Comparison of ENCODE assay signal across 10 mouse cellular contexts in the genomic region with DNA sequence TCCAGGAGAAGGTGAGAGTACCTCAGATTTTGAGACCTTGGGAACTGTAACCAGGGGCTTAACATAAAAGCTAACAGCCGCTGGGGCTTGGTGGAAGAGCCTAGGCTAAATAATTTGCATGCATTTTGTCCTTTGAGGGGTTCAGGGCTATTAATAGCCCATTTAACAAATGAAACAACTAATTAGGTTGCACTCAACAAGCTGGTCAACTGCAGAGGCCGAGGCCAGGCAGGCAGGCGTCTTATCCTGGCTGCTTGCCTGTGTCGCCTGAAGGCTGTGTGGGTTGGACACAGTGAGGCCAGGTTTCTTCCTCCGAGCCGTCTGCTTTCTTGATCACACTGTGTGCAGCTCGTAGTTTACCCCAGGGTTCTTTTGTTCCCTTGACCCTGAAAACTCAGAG. TPM values are rescaled to one million over a fixed set of nuclear protein-coding genes. Genes with fewer than 3 reads are reported as not detected.
A peak's percentile ranks its signal among the peaks of the same experiment; 100 is the strongest.
DNase-seq lines count a peak whose midpoint lies in the region; ATAC-seq and TF ChIP-seq lines count a peak whose summit lies in the region.
"Had no signal": no experiment of that assay in that cellular context is flagged by ENCODE, and none has a peak within 500 bp of the region (broad histone marks: within the 10 kb centered on the region; RNA-seq: fewer than 3 reads in every experiment).

No protein-coding gene starts in this region.

- TF ChIP-seq POLR2A in heart, adult 2 months (IDR thresholded peaks at IDR 0.05; ENCODE audit: insufficient read depth, low read depth, low read length): no peak
- TF ChIP-seq POLR2A in cortical plate, adult 2 months (IDR thresholded peaks at IDR 0.05; ENCODE audit: extremely low read depth, insufficient read depth, low read length): no peak

- no peak for TF ChIP-seq CTCF in heart, adult 2 months (IDR thresholded peaks at IDR 0.05)
- no peak for TF ChIP-seq CTCF in cortical plate, adult 2 months (IDR thresholded peaks at IDR 0.05; ENCODE audit: extremely low read depth, insufficient read depth, low read length)

- no peak for TF ChIP-seq EP300 in heart, adult 2 months (IDR thresholded peaks at IDR 0.05; ENCODE audit: insufficient read depth, low read depth, low read length)

- peaks cover 40% of the 10 kb centered on the region for H3K4me1 ChIP-seq in heart, adult 2 months (ENCODE audit: control insufficient read depth, insufficient read depth, low read length)
- H3K4me1 ChIP-seq in cortical plate, adult 2 months (ENCODE audit: control insufficient read depth, insufficient read depth, low read length): peaks cover 31% of the 10 kb centered on the region

- intact Hi-C loops in heart, adult 2 months (cut with DNase I): no loop called here

- peak; percentile 49 to 53 for DNase-seq in heart, adult 2 months
- DNase-seq in heart, adult 8-10 months (ENCODE audit: low spot score): no peak
- peak; percentile 23 for DNase-seq in 3T3-L1 (ENCODE audit: low read depth, low spot score)
- DNase-seq in heart, postnatal 4 days: peak; percentile 44
- peak; percentile 38 to 74 for DNase-seq in lung, postnatal 4 days
- DNase-seq in spleen, postnatal 4 days (ENCODE audit: low spot score in 2 of 2): no peak

- H3K27ac ChIP-seq in heart, adult 2 months: peak overlapping the region; percentile 90
- H3K27ac ChIP-seq in cortical plate, adult 2 months (ENCODE audit: insufficient read depth, low read length): peak overlapping the region; percentile 93

- peak overlapping the region; percentile 30 for H3K4me3 ChIP-seq in heart, adult 2 months
- peak overlapping the region; percentile 91 for H3K4me3 ChIP-seq in cortical plate, adult 2 months (ENCODE audit: insufficient read depth, low read length)
- H3K4me3 ChIP-seq: erythroblast, embryonic 14.5 days had no signal

- no peaks in the 10 kb centered on the region for H3K79me2 ChIP-seq in heart, adult 2 months (replicated peaks; ENCODE audit: control insufficient read depth, insufficient read depth, low read length)

- ATAC-seq in frontal cortex, adult (ENCODE audit: low TSS enrichment): no peak

- no peaks in the 10 kb centered on the region for H3K27me3 ChIP-seq in heart, adult 2 months (ENCODE audit: control insufficient read depth, insufficient read depth, low read length)

- no peak overlapping the region for H3K9ac ChIP-seq in heart, adult 2 months (ENCODE audit: low read depth, low read length)

- WGBS in heart, adult 2 months: 20% methylated on average over 7 of the region's 7 CpGs

- H3K36me3 ChIP-seq in heart, adult 2 months (ENCODE audit: control insufficient read depth, insufficient read depth, low read length): no peaks in the 10 kb centered on the region

RNA-seq across cellular contexts. Expression of a gene that starts 22.7 kb away (rescaled TPM):
- 10 to 100 TPM in 1 of 2 experiments, 1 to 10 TPM in 1; 9.7 to 12.2 TPM for total RNA-seq in heart, adult 2 months (2021)
- polyA plus RNA-seq in heart, adult 2 months (2012; rRNA removed): 19.5 and 24.8 TPM in 2 replicates
- total RNA-seq in heart, adult 8-10 months (2022): 10 to 100 TPM in 2 of 4 experiments, 1 to 10 TPM in 2; 8.5 to 13.9 (median 9.8) TPM
- 107 and 112 TPM in 2 replicates for polyA plus RNA-seq in cortical plate, adult 2 months (2012; rRNA removed)
- 10 to 100 TPM; 23.9 to 26.0 TPM for total RNA-seq in heart, postnatal 4 days (2021)

RNA-seq across cellular contexts. Expression of a gene that starts 27.6 kb away (rescaled TPM):
- total RNA-seq in heart, adult 2 months (2021): not detected
- polyA plus RNA-seq in heart, adult 2 months (2012; rRNA removed): not detected in 2 replicates
- not detected for total RNA-seq in heart, adult 8-10 months (2022)
- polyA plus RNA-seq in cortical plate, adult 2 months (2012; rRNA removed): 0.06 and 0.08 TPM in 2 replicates
- total RNA-seq in heart, postnatal 4 days (2021): not detected
- total RNA-seq: neutrophil, adult 5-6 weeks had no signal
- polyA plus RNA-seq: erythroblast, embryonic 14.5 days had no signal

RNA-seq across cellular contexts. Expression of a gene that starts 29.8 kb away (rescaled TPM):
- 1 to 10 TPM; 1.0 to 1.7 TPM for total RNA-seq in heart, adult 2 months (2021)
- 0.47 TPM in 1 of 2 replicates, not detected in the other for polyA plus RNA-seq in heart, adult 2 months (2012; rRNA removed)
- 1 to 10 TPM in 2 of 4 experiments, not detected in 2; 1.4 TPM for total RNA-seq in heart, adult 8-10 months (2022)
- polyA plus RNA-seq in cortical plate, adult 2 months (2012; rRNA removed): 0.79 TPM in 1 of 2 replicates, not detected in the other
- 1 to 10 TPM in 1 of 2 experiments, not detected in 1; 1.2 TPM for total RNA-seq in heart, postnatal 4 days (2021)
- total RNA-seq: neutrophil, adult 5-6 weeks had no signal
- polyA plus RNA-seq: erythroblast, embryonic 14.5 days had no signal

RNA-seq across cellular contexts. Expression of a gene that starts 39.0 kb away (rescaled TPM):
- 1 to 10 TPM; 1.8 to 2.1 TPM for total RNA-seq in heart, adult 2 months (2021)
- 1.3 and 2.2 TPM in 2 replicates for polyA plus RNA-seq in heart, adult 2 months (2012; rRNA removed)
- total RNA-seq in heart, adult 8-10 months (2022): 1 to 10 TPM; 1.2 to 2.4 (median 2.1) TPM
- polyA plus RNA-seq in cortical plate, adult 2 months (2012; rRNA removed): 1.8 and 2.0 TPM in 2 replicates
- 1 to 10 TPM in 1 of 2 experiments, under 1 TPM in 1; 0.83 to 1.8 TPM for total RNA-seq in heart, postnatal 4 days (2021)
- total RNA-seq: neutrophil, adult 5-6 weeks had no signal
- polyA plus RNA-seq: erythroblast, embryonic 14.5 days had no signal

RNA-seq across cellular contexts. Expression of a gene that starts 47.9 kb away (rescaled TPM):
- total RNA-seq in heart, adult 2 months (2021): 10 to 100 TPM; 11.0 to 12.2 TPM
- polyA plus RNA-seq in heart, adult 2 months (2012; rRNA removed): 14.3 and 21.9 TPM in 2 replicates
- 10 to 100 TPM in 3 of 4 experiments, 1 to 10 TPM in 1; 9.9 to 13.2 (median 10.6) TPM for total RNA-seq in heart, adult 8-10 months (2022)
- 20.7 and 23.3 TPM in 2 replicates for polyA plus RNA-seq in cortical plate, adult 2 months (2012; rRNA removed)
- total RNA-seq in heart, postnatal 4 days (2021): 10 to 100 TPM; 17.8 to 18.3 TPM

Comparison
In these comparisons a context has a peak if more than half of its experiments do, and no peak if none do; other contexts are left out.
1. DNase-seq: peak in heart, adult 2 months (2 of 2), 3T3-L1 (single experiment), heart, postnatal 4 days (single experiment) and lung, postnatal 4 days (2 of 2); none in heart, adult 8-10 months (single experiment) and spleen, postnatal 4 days (0 of 2).